Mouse (Mus musculus): ENCODE measurements around the gene Wdr19. TPM values are rescaled to one million over a fixed set of nuclear protein-coding genes. Genes with fewer than 3 reads are reported as not detected.
"Not testable (repeated sequence)": the region's sequence is repeated elsewhere in the genome, so short reads cannot be mapped to it uniquely, and the experiment has no call there.

The Wdr19 gene
- total RNA-seq, 2 experiments from 2014 or later = 16.7 to 20.8 TPM

DNA sequence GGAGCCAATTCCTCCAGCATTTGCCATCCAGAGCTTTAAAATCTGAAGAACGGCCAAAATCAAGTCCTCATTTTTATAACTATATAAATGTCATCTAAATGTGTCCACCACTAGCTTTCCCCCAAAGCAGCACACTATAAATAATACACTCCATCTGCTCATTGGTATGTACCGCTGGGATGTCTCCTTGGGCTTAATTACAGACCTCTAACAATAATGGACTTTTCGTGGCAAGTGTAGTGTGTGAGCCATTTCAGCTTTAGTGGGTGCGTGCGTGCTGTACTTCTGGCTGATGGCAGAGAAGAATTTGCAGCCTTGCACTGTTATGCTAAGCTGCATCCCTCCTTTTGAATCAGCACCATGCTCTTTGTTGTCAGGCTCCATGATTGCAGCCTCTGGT lies 7.9 kb upstream of the Wdr19 start:
- DNase-seq (ENCODE audit: low spot score in 2 of 2) = no peak

DNA sequence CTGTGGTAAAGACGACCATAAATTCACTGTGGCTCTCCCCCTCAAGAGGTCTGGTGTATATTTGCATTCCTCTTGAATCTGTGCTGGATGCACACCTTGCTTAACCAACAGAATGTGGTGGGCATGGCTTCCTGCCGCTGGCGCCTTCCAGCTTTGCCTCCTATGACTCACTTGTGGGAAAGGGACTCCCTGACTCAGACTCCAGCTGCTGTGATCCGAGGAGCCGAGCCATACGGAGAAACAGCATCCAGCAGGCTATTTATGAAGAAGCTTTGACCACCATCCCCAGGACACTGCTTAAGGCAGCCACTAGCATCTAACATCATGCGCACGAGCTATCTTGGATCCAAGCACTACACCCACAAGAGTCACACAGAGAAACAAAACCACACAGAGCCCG lies 5.1 kb upstream of the Wdr19 start:
- no peak for DNase-seq (ENCODE audit: low spot score in 2 of 2)

DNA sequence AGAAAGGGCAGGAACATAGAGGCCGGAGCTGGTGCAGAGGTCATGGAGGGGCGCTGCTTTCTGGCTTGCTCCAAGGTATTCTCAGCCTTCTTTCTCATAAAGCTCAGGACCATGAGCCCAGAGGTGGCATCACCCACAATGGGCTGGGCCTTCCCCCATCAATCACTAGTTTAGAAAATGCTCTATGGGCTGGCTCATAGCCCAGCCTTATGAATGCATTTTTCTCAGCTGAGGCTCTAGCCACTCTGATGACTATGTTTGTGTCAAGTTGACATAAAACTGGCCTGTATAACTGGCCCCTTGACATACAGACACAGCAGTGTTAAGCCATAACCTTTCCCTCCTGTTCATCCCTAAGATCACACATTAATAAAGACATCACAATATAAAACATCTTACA lies 5.2 kb downstream of the Wdr19 start:
- DNase-seq (ENCODE audit: low spot score in 2 of 2) = no peak

DNA sequence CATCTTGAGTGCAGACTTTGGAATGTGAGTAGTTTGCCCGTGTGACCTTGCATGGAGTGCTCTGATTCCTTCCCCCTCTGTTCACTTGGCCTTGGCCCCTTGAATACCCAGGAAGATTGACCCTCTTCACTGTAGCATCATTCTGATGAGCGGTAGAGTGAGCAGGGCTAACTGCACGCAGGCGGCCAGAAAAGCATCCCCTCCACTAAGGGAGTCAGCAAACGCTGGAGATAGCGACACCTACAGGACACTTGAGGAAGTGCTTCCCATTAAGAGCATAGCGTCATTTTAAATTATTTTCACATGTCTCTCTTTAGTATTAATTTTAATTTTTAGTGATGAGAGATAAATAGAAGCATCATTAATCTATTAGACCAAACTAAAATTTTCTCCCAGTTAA lies 13.8 kb downstream of the Wdr19 start:
- DNase-seq (ENCODE audit: low spot score in 2 of 2) = peak; percentile 39 to 51

DNA sequence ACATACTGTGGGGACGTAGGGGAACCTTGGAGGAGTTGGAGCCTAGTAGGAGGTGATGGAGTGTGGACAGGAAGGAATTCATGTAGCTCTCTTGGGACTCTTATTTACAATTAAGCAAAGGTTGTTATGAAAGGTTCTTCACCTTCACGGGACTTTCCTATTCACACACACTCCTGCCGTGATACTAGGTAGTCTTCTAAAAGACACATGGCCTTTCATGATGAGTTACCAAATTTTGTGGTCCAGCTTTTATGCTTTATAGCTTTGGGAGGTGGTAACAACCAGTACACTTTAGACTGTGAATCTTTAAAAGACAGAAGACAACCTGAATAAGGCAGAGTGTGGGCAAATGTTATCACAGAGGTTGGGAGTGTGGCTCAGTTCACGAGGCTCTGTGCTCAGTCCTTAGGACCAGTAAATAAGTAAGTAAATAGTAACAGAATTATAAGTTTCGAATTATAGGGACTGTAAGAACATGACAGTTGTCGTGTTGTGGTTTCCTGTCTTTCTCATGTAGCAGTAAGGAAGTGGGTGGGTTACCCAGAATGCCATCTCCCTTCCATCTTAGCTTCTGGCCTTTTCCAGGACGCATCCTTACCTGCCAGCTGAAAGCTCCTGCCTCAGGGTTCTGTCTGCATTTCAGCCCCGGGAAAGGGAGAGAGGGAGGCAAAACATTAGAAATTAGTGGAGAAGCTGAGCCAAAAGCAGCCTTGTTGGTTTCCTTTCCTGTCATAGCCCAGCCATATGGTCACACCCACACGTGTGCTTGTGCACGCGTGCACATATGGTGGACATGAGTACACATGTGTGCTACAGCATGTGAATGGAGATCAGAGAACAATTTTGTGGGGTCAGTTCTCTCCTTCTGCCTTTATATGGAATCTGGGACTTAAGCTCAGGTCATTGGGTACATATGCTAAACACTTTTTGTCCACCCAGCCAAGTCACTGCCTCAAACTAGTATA lies 18.1 kb downstream of the Wdr19 start:
- no peak for DNase-seq (ENCODE audit: low spot score in 2 of 2)

DNA sequence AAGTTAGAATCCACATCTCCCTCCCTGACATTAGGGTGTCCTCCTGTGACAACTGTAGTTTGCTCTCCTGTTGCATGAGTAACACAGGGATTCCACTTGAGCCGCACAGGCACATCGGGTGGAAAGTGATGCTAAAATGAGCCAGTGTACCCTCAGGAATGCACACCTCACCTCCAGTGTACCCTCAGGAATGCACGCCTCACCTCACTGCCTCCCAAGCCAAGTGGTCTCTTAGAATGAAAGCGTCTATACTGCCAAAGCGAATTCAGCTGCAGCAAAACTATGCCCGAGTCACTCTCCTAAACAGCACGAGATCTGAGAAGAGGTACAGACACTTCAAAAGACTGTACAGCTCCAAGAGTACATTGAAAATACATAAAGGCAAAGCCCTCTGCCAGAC lies 21.5 kb downstream of the Wdr19 start:
- DNase-seq (ENCODE audit: low spot score in 2 of 2) = no peak

DNA sequence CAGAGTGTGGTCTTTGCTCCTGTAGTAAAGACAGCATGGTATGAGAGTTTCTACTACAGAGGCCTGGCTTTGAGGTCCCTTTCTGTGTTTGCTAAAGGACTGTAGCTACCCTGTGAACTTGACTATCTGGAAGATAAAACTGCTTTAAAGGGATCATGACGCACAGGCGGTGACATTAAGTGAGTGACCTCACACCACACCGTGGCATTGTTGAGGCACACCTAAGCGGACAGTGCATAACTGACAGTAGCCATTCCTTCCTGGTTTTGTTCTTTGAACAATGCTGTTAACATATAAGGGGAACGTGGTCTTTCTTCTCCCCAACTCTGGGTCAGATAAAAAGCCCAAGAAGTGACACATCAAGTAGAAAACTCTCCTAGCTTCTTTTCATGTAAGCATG lies 24.6 kb downstream of the Wdr19 start:
- DNase-seq (ENCODE audit: low spot score in 2 of 2) = no peak

DNA sequence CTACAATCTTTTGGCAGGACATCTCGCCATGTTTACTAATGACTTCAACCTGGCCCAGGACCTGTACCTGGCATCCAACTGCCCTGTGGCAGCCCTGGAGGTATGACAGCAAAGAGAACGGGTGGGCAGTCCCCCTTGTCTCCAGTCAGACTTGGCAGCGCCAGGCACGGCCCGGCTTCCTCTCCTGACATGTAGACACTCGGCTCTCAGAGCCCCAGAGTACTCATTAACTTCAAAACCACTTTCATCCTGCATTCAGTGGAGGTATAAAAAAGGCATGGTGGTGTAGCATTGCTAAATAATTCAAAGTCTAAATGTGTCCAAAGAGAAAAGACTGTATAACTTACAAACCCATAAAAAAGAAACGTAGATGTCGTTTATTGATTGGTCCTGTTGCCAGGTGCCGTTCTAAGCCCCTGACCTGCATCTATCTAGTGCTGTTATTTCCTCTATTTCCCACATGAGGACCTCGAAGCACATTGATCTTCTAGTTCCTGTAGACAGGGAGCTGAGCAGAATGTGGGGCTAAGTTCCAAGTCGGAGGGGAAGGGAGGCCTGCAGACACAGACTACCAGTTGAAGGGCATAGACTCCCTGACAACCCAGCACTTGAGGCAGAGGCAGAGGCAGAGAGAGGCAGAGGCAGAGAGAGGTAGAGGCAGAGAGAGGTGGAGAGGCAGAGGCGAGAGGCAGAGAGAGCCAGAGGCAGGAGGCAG lies 31.9 kb downstream of the Wdr19 start:
- DNase-seq (ENCODE audit: low spot score in 2 of 2) = no peak

DNA sequence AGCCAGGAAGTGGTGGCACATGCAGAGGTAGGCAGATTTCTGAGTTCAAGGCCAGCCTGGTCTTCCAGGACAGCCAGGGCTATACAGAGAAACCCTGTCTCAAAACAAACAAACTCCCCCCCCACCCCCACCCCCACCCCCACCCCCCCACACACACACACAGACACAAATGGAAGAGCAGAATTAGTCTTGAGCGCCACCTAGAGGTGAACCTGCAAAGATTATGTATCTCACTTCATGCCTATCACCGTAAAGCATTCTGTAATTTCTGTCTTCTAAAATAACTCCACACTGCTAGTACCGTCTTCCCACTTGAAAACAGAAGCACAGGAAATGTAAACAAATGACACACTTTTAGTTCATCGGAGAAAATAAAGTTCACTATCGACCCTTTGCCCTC lies 43.2 kb downstream of the Wdr19 start:
- DNase-seq (ENCODE audit: low spot score in 2 of 2) = peak; percentile 37 to 61

DNA sequence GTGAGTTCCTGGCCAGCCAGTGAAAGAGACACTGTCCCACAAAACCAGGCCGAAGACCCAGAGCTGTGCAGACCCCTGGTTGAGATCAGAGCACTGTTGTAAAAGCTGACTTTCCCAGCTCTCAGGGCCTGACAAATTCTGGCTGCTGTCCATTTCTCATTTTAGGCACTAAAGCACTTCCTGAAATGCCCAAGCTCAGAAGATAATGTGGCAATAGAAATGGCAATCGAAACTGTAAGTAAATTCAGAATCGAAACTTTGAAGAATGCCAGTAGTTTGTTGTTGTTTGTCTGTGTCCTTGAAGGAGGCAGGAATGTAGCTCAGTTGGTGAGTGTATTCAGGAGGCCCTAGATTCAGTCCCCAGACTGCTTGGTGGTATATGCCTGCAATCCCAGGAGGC lies 47.8 kb downstream of the Wdr19 start:
- DNase-seq (ENCODE audit: low spot score in 2 of 2) = no peak

DNA sequence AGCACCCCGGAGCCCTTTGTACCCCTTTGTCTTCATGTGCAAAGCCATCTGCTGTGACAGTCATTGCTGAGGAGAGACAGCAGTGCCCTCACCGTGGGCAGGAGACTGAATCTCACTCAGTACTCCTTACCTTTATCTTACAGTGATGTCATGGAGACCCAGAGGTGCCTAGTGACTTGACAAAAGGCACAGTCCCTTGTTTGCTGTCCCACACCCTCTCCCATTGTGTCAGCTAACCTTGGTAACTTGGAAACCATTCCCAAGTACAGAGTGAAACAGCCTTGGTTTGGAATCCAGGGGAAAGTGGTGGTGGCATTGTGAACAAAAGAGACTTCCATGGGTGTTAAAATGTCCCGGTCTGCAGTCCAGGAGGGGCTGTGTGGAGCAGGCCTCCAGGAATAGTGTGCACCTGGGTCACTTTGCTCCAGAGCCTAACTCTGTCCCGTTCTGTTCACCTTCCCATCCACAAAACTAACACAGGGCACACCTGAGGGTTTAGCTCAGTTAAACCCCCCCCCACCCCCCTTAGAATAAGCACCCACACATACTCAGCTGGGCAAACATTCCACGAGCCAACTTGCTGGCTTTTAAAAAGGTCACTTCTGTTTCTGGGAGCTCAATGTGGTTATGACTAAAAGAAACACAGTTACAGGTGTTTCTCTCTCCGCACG lies 50.8 kb downstream of the Wdr19 start:
- no peak for DNase-seq (ENCODE audit: low spot score in 2 of 2)

DNA sequence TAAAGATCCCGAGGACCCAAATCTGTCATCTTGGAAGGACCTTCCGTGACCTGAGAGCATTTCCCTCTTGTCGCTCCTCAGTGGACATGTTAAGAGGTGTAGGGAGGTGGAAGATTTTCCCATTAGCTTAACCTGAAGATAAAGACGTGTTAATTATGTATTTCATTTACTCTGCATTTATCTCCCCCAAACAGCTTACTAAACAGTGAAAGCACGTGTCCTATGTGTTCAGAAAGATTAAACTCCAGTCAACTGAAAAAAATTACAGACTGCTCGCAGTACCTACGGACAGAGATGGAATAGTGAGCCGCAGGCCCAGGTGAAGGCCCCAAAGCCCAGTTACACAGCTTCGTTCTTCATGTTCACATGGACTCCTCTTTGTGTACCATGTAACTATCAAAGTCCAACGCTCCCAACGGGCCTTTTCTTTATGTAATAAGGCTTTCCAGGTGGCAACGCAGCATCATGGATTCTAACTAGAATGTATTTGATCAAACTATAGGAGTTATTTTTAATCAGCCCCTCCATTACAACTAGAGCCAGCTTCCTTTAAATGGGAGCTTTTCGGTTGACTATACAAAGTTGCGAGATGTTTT lies 58.5 kb downstream of the Wdr19 start:
- DNase-seq (ENCODE audit: low spot score in 2 of 2) = no peak

DNA sequence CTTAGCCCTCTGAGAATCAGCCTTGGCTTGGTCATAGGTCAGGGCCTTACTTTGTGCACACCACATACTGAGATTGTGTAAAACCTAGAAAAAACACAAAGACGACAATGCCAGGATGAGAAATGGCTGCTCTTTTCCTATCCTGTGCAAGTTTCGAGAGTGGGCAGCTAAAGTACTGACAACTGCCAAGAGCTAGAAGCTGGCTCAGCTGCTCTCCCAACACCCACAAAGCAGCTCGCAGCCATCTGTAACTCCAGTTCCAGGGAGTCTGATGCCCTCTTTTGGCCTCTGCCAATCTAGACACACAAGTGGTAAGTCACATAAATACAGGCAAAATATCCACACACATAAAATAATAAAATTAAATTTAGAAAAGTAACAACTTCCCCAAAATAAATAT lies 74.5 kb downstream of the Wdr19 start:
- peak in 1 of 2 experiments; percentile 18 for DNase-seq (ENCODE audit: low spot score in 2 of 2)

DNA sequence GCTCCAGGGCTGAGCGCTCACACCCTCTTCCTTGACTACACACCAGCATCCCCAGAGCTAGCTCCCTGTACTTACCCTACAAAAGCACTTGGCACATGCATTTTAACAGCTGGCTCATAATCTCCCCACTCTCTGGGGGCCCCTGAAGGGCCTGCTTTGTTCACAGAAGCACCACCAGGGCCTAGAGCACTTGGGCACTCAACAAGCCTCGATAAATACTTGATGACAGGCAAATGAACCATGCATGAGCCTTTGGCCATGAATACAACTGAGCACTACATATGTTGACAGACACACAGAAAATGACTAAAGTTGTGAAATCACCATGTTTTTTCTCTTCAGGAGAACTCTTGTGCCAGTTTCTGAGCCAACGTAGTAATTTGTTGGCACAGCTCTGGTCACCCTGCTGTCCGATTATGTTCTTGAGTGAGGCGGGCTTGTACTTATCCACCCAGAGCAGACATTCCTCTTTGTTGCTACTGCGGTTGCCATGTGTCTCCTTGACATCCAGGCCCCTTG lies 79.7 kb downstream of the Wdr19 start:
- DNase-seq (ENCODE audit: low spot score in 2 of 2) = no peak

DNA sequence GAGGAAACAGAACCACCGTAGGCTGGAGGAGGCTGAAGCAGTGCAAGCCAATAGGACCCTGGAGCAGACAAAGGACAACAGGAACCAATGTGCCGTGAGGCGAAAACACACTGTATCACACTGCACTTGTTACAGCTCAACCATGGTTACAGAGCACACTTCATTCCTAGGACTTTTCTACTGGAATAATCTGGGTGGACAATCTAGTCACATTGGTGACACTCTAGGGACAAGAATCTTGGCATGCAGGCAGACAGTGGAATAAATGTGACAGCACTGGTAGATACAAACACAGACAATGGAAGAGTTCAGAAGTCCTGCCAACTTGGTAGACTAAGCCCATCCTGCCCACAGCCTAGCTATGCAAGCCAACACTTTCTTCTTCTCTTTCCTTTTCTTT lies 81.7 kb downstream of the Wdr19 start:
- no peak for DNase-seq (ENCODE audit: low spot score in 2 of 2)

DNA sequence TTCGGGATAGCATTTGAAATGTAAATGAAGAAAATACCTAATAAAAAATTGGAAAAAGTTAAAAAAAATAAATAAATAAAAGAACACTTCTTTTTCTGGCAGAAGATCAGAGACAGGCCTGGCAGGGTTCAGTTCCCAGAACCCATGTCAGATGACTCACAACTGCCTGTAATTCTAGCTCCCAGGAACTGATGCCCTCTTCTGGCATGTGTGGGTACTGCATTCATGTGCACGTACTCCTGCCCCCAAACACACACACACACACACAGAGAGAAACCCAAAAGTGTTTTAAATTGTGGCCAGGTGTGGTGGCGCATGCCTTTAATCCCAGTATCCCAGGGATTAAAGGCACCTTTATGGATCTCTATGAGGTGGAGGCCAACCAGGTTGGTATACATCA lies 84.7 kb downstream of the Wdr19 start:
- peak in 1 of 2 experiments; percentile 16 for DNase-seq (ENCODE audit: low spot score in 2 of 2)

DNA sequence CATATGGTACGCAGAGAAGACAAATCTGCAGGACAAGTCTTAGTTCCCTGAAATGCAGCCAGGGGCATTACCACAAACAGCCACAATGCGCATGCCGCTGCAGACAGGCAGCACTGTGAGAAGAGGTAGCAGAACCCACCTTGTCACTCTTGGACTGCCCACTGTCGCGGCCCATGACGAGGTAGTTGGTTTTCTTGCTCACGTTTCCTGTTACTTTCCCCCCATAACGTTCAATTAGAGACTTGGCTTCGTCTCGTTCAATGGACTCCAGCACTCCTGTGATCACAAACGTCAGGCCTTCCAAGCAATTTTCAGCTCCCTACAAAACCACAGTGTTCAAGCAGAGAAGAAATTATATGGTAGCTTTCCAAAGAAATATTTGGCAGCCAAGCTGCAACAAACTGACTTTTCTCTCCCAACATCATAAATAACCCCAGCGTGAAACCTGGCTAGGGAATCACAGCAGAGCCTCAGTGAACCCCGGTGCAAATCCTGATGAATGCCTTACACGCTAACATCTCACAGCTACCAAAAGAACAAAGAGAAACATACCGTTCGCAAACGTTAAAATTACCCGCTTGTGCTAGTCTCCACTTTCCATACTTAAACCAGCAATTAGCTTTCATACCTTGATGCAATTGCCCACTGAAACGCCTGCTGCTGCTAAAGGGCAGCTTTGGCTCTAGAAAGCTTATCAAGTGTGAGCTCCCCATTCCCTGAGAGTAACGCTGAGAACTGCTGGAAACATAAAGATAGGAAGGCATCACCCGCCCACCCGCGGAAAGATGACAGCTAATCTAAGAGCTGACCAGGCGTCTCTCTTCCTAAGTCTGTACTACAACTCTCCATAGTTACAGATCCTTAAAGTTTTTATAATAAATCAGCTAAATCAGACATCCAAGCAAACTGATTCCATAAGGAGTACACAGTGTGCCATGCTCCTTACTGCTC lies 88.5 kb downstream of the Wdr19 start:
- peak; percentile 8 to 30 for DNase-seq (ENCODE audit: low spot score in 2 of 2)

DNA sequence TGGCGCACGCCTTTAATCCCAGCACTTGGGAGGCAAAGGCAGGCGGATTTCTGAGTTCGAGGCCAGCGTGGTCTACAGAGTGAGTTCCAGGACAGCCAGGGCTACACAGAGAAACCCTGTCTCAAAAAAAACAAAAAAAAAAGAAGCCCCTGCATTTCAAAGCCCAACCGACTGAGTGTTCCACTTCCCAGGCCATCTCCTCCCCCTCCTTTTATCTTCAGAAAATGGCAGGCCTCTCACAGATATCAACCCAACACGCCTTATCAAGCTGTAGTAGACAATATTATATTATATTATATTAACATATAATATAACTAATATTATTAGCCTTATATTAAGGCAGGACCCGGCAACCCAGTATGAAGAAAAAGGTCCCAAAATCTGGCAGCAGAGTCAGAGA lies 89.5 kb downstream of the Wdr19 start:
- DNase-seq (ENCODE audit: low spot score in 2 of 2) = not testable (repeated sequence)

DNA sequence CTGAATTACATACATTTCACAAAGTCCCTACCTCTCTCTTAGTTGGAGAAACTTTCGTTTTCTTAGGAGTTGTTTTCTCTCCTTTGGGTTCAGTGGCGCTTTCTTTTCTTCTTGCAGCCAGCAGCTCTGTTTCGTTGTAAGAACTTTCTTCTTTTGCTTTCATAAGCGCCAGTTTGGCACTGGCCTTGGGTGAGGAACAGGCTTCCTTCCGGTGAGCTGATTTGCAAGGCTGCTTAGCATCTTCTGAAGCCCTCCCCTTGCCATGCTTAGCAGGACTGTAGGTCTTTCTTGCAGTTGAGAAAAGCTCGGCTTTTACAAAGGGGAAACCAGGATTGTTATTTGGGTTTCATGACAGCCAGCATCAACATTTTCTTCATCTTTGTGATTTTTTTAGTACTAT lies 94.1 kb downstream of the Wdr19 start:
- no peak for DNase-seq (ENCODE audit: low spot score in 2 of 2)

DNA sequence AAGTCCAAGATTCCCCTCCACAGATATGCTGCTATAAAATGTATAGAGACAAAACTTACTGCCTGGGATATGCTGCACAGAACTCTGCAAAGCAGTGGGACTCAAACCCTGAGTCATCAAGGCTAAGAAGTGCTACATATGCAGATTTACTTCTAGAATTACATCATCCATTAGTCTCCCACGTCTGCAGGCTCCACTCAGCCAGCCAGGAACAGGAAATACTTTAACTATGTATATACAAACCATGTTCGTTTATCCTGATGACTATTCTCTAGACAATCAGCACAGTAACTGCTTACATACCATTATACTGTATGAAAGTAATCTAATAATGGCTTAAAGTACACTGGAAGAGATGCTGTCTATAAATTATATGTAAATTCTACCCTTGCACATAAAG lies 94.8 kb downstream of the Wdr19 start:
- DNase-seq (ENCODE audit: low spot score in 2 of 2) = no peak

Data from layer of hippocampus, postnatal 10 days (tissue).